Mouse (Mus musculus) hindbrain, embryonic 10.5 days (tissue): ENCODE data around the gene Psmd4. TPM values are rescaled to one million over a fixed set of nuclear protein-coding genes. Genes with fewer than 3 reads are reported as not detected.
A peak's percentile ranks its signal among the peaks of the same experiment; 100 is the strongest.

Experiments
- DNase-seq: peaks from one replicate; pipeline ENCODE4 v3.0.0-alpha.2; 2017; ENCODE audit warnings: low spot score
- H3K27ac ChIP-seq: fragments of 300-500 bp; sonication (generic); 2 replicates; pipeline ENCODE4 v1.5.1; 2016; ENCODE audit warnings: mild to moderate bottlenecking, moderate library complexity
- H3K27me3 ChIP-seq: fragments of 300-500 bp; sonication (generic); 2 replicates; pipeline ENCODE4 v1.6.1; 2016; ENCODE audit warnings: mild to moderate bottlenecking; ENCODE audit not compliant: poor library complexity, insufficient read depth, severe bottlenecking
- H3K36me3 ChIP-seq: fragments of 300-500 bp; sonication (generic); 2 replicates; pipeline ENCODE4 v1.6.1; 2016; ENCODE audit warnings: mild to moderate bottlenecking, moderate library complexity
- H3K4me1 ChIP-seq: fragments of 300-500 bp; sonication (generic); replicated peaks from 2 replicates; pipeline ENCODE4 v1.6.1; 2016; ENCODE audit warnings: mild to moderate bottlenecking
- H3K4me3 ChIP-seq: fragments of 300-500 bp; sonication (generic); 2 replicates; pipeline ENCODE4 v1.5.1; 2016; ENCODE audit warnings: mild to moderate bottlenecking, moderate library complexity
- H3K9me3 ChIP-seq: fragments of 300-500 bp; sonication (generic); 2 replicates; pipeline ENCODE4 v1.6.1; 2016; ENCODE audit warnings: mild to moderate bottlenecking, moderate library complexity
- WGBS: fragments of 180-500 bp; shearing (Covaris S2); methylation state at CpG from one replicate; pipeline ENCODE4 v1.1.7; 2016; 5-methylcytosine and 5-hydroxymethylcytosine counted together
- polyA plus RNA-seq: library from polyadenylated mRNA; unstranded; fragments of >200 nt; fragmentation: Nextera tagmentation; extraction: Ambion mirVana; gene quantifications from 2 replicates; pipeline ENCODE4 v1.2.1, GENCODE M21; 2016

The Psmd4 gene
- polyA plus RNA-seq: 330 and 353 TPM in 2 replicates

- Histone ChIP-seq H3K27ac (peak within 1 kb of the TSS; percentile 92), H3K4me3 (peak within 1 kb of the TSS; percentile 92), H3K36me3 (peaks cover 32% of the 10 kb centered on the region), H3K4me1 (peaks cover 11% of the 10 kb centered on the region), H3K27me3 (no peaks in the 10 kb centered on the region), H3K9me3 (no peaks in the 10 kb centered on the region)
- WGBS: under 1% methylated on average over 36 of the region's 36 CpGs
- DNase-seq: peak; percentile 99
These were observed at the start of gene Psmd4 for GRCm38 (mm10) chr3:95042166-95042837. TSS of gene Psmd4 (minus strand) at chr3:95042614.

DNA sequence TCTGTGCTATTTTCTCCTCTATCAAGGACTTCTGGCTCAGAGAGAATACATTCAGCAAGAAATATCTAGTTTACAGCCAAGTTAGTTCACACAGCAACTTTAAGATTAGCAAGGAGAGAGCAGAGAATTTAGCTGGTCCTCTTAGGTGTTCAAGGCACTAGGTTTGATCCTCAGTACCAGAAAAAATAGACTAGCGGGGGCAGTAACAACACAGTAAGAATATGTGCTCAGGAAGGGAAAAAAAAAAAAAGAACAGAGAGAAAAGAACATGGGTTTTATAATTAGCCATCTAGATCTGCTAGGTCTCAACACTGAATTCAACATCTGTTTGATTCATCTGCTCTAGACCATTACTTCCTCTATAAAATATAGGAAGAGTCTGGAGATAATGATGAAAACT lies 45.7 kb upstream of the Psmd4 start:
- H3K9me3 ChIP-seq: no peaks in the 10 kb centered on the region
- no peak overlapping the region for H3K27ac ChIP-seq
- no peaks in the 10 kb centered on the region for H3K27me3 ChIP-seq
- no peak for DNase-seq
- peaks cover 22% of the 10 kb centered on the region; the same call in 1 of the 2 replicates for H3K36me3 ChIP-seq
- no peak overlapping the region for H3K4me3 ChIP-seq
- H3K4me1 ChIP-seq: no peaks in the 10 kb centered on the region
- WGBS: 100% methylated on average over 1 of the region's 1 CpGs

GRCm38 (mm10) chr3:95071606-95072005 lies 29.2 kb upstream of the Psmd4 start:
- no peak for DNase-seq
- peaks cover 97% of the 10 kb centered on the region for H3K36me3 ChIP-seq
- no peaks in the 10 kb centered on the region for H3K9me3 ChIP-seq
- no peak overlapping the region for H3K4me3 ChIP-seq
- H3K27ac ChIP-seq: no peak overlapping the region
- H3K4me1 ChIP-seq: no peaks in the 10 kb centered on the region
- no peaks in the 10 kb centered on the region for H3K27me3 ChIP-seq
- WGBS: 93% methylated on average over 2 of the region's 2 CpGs

- Histone ChIP-seq H3K4me3 (no peak overlapping the region), H3K4me1 (no peaks in the 10 kb centered on the region), H3K36me3 (peaks cover 99% of the 10 kb centered on the region), H3K27ac (no peak overlapping the region), H3K27me3 (no peaks in the 10 kb centered on the region), H3K9me3 (no peaks in the 10 kb centered on the region)
- 94% methylated on average over 11 of the region's 11 CpGs for WGBS
- DNase-seq: no peak
These were observed 24.2 kb upstream of the Psmd4 start for GRCm38 (mm10) chr3:95066570-95066969.

GRCm38 (mm10) chr3:95066095-95066494 lies 23.7 kb upstream of the Psmd4 start:
- Histone ChIP-seq H3K9me3 (no peaks in the 10 kb centered on the region), H3K27me3 (no peaks in the 10 kb centered on the region), H3K36me3 (peaks cover 99% of the 10 kb centered on the region), H3K4me3 (no peak overlapping the region), H3K4me1 (no peaks in the 10 kb centered on the region), H3K27ac (no peak overlapping the region)
- 93% methylated on average over 6 of the region's 6 CpGs for WGBS
- no peak for DNase-seq

DNA sequence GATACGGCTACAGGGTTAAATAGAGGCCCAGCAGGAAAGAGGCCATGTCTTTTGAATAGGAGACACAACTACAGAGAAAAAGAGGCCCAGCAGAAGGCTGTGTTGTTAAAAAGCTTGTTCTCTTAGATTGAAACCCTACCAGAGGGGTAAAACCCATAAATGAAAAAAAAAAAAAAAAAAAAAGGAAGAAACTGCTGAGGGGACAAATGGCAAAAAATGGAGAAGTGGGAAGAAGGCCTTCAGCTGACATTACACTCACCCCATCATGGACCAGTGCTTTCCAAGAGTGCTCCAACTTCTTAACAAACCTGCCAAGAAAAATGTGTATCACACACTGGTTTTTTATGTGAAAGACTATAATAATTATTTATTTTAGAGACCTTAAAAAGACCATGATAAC lies 23.1 kb upstream of the Psmd4 start:
- Histone ChIP-seq H3K9me3 (no peaks in the 10 kb centered on the region), H3K4me1 (no peaks in the 10 kb centered on the region), H3K36me3 (peaks cover 99% of the 10 kb centered on the region), H3K27ac (no peak overlapping the region), H3K4me3 (no peak overlapping the region), H3K27me3 (no peaks in the 10 kb centered on the region)
- DNase-seq: no peak
- 90% methylated on average over 1 of the region's 1 CpGs for WGBS

DNA sequence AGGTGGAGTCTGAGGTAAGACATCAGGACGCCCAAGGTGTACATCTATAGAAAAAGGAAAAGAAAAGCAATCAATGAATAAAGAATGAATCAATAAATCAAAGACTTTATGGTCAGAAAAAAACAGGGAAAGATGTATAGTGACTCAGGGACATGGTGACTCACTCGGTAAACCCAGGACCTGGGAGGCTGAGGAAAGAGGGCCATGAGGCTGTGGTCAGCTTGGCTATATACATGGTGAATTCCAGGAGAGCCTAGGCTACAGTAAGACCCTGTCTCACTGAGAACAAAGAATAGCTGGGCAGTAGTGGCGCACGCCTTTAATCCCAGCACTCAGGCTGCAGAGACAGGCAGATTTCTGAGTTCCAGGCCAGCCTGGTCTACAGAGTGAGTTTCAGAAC lies 21.3 kb upstream of the Psmd4 start:
- Histone ChIP-seq H3K27me3 (no peaks in the 10 kb centered on the region), H3K36me3 (peaks cover 99% of the 10 kb centered on the region), H3K4me1 (no peaks in the 10 kb centered on the region), H3K27ac (no peak overlapping the region), H3K4me3 (no peak overlapping the region), H3K9me3 (no peaks in the 10 kb centered on the region)
- no peak for DNase-seq
- 96% methylated on average over 4 of the region's 4 CpGs for WGBS

DNA sequence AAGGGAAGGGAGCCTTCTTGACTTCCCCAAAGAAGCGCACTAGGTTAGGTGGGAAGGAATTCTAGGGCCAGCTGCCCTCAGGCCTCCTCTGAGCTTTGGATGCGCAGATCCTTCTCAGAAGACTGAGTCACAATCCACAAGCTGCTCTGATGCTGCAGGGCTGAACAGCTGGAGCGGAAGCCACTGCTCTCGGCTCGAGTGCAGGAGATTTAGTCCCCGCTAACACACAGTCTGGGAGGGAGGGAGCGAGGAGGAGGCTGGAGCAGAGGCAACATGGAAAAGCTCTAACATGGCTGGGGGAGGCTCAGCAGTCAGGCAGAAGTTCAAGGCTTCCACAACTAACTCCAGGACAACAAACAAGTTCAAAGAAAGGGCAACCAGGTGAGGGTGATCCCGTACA lies 15.7 kb upstream of the Psmd4 start:
- no peak overlapping the region for H3K4me3 ChIP-seq
- peaks cover 65% of the 10 kb centered on the region for H3K36me3 ChIP-seq
- H3K9me3 ChIP-seq: no peaks in the 10 kb centered on the region
- 83% methylated on average over 8 of the region's 8 CpGs for WGBS
- no peak for DNase-seq
- H3K27ac ChIP-seq: no peak overlapping the region
- no peaks in the 10 kb centered on the region for H3K4me1 ChIP-seq
- no peaks in the 10 kb centered on the region for H3K27me3 ChIP-seq

DNA sequence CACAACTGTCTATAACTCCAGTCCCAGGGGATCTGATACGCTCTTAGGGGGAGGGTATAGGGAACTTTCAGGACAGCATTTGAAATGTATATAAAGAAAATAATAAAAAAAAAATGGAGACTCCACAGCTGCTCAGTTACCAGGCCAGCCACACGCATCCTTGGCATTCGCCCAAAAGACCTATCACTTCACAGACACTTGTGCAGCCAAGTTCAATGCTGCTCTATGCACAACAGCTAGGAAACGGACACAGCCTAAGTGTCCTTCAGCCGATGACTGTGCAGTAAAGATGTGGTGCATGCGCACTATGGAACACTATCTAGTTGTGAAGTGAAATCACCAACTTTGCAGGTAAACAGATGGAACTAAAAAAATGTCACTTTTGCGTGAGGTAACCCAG lies 13.9 kb upstream of the Psmd4 start:
- H3K4me1 ChIP-seq: no peaks in the 10 kb centered on the region
- WGBS: 95% methylated on average over 7 of the region's 7 CpGs

DNA sequence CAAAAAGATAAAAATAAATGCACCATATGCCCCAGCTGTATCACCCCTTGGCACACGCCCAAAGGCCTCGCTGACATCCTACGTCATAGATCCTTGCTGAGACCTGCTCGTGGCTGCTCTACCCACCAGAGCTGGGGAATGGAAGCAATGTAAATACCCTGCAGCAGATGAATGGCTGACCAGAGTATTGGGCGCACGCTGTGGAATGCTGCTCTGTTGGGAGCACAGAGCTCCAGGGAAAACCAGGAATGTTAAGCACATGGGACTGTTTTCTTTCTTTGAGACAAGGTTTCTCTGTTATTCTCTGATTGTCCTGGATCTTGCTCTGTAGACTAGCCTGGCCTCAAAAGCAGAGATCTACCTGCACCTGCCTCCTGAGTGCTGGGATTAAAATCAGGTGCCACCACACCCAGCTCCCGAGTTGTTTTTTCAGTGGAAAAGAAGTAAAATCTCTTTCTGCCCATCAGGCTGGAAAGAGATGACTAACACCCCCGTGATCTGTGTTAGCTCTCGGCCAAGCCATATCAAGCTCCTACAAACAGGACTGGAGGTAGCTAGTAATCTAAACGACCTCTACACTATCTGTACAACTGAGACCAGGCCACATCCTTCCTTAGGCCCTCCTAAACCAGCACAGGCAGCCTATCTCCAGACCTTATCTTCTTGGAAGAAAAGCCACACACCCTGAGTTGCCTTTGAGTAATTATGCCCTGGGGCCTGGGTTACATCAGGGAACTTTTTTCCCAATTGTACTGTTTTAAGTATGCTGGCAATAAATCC lies 12.3 kb upstream of the Psmd4 start:
- Histone ChIP-seq H3K36me3 (peaks cover 31% of the 10 kb centered on the region), H3K27ac (no peak overlapping the region), H3K9me3 (no peaks in the 10 kb centered on the region), H3K27me3 (no peaks in the 10 kb centered on the region), H3K4me1 (no peaks in the 10 kb centered on the region), H3K4me3 (no peak overlapping the region)
- DNase-seq: no peak
- WGBS: 62% methylated on average over 10 of the region's 10 CpGs

More for the DNA sequence above, 13.9 kb upstream of the Psmd4 start:
- H3K27me3 ChIP-seq: no peaks in the 10 kb centered on the region
- DNase-seq: no peak
- H3K36me3 ChIP-seq: peaks cover 47% of the 10 kb centered on the region
- no peaks in the 10 kb centered on the region for H3K9me3 ChIP-seq
- no peak overlapping the region for H3K4me3 ChIP-seq
- no peak overlapping the region for H3K27ac ChIP-seq

DNA sequence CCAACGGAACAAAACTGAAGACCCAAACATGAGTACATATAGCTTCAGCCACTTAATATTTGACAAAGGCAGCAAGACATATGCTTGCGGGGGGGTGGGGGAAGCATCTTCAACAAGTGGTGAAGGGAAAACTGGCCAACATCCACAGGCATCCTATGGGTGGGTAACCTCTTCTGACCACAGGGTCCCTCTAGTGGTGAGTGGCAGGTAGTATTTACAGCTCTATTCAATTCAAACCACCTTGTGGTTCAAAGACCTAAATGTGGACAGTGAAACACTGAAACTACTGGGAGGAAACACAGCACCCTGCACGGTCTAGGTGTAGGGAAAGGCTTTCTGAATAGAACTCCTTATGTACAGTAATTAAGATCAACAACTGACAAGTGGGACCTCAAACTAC lies 11.3 kb upstream of the Psmd4 start:
- Histone ChIP-seq H3K9me3 (no peaks in the 10 kb centered on the region), H3K4me3 (no peak overlapping the region), H3K4me1 (no peaks in the 10 kb centered on the region), H3K36me3 (peaks cover 21% of the 10 kb centered on the region), H3K27me3 (no peaks in the 10 kb centered on the region), H3K27ac (no peak overlapping the region)
- WGBS: 45% methylated on average over 3 of the region's 3 CpGs
- DNase-seq: peak; percentile 29

DNA sequence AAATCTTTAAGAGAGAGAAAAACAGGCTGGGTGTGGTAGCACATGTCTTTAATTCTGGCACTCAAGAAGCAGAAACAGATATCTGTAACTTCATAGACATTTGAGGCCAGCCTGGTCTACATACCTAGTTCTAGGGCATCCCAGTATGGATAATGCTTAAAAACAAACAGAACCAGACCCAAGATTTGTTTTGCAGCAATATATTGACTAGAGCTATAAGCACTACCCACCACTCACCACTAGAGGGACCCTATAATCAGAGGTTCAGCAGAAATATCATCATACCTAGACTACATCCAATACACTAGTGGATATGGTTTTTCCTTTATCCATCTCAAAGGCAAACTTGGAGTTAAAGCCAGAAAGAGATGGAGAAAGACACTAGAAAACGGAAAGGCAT lies 10.5 kb upstream of the Psmd4 start:
- Histone ChIP-seq H3K27me3 (no peaks in the 10 kb centered on the region), H3K9me3 (no peaks in the 10 kb centered on the region), H3K4me3 (no peak overlapping the region), H3K4me1 (no peaks in the 10 kb centered on the region), H3K36me3 (peaks cover 15% of the 10 kb centered on the region), H3K27ac (no peak overlapping the region)
- 44% methylated on average over 1 of the region's 1 CpGs for WGBS
- no peak for DNase-seq

- DNase-seq: no peak
- H3K27me3 ChIP-seq: no peaks in the 10 kb centered on the region
- H3K9me3 ChIP-seq: no peaks in the 10 kb centered on the region
- H3K27ac ChIP-seq: no peak overlapping the region
- peaks cover under 1% of the 10 kb centered on the region; the same call in 1 of the 2 replicates for H3K4me1 ChIP-seq
- WGBS: 84% methylated on average over 3 of the region's 3 CpGs
- H3K4me3 ChIP-seq: no peak overlapping the region
- no peaks in the 10 kb centered on the region for H3K36me3 ChIP-seq
These were observed 5.5 kb upstream of the Psmd4 start for GRCm38 (mm10) chr3:95047914-95048313.
